Mouse (Mus musculus) heart, postnatal 0 days (tissue): ENCODE results near the gene Gm12216.

Experiments
- CTCF ChIP-seq: IDR thresholded peaks from 2 replicates; pipeline ENCODE4 v1.5.1; 2016; ENCODE audit warnings: antibody characterized with exemption, control low read depth, low read depth
- EP300 ChIP-seq: IDR thresholded peaks from 2 replicates; pipeline ENCODE4 v1.6.1; 2016; ENCODE audit warnings: antibody characterized with exemption, low read depth

DNA sequence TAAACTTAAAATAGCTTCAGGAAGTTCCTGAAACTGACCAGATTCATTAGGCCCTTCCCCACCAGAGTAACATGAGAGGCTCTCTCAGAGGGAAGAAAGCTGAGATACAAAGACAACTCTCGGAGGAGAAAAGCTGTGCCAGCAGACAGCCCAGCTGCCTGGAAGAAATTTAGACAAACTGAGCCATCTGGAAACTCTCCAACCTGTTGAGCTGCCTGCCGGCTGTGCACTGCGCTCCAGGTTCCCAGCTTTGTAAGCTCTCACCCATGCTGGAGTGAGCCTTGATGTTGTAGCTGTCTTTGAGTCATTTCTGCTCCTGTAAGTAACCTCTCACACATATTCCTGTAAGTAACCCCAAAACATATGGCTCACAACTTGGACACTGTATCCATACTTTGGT lies 66.1 kb downstream of the Gm12216 start:
- no peak for TF ChIP-seq CTCF
- TF ChIP-seq EP300: no peak
